8 mouse cellular contexts compared by ENCODE assay signal in the genomic region with DNA sequence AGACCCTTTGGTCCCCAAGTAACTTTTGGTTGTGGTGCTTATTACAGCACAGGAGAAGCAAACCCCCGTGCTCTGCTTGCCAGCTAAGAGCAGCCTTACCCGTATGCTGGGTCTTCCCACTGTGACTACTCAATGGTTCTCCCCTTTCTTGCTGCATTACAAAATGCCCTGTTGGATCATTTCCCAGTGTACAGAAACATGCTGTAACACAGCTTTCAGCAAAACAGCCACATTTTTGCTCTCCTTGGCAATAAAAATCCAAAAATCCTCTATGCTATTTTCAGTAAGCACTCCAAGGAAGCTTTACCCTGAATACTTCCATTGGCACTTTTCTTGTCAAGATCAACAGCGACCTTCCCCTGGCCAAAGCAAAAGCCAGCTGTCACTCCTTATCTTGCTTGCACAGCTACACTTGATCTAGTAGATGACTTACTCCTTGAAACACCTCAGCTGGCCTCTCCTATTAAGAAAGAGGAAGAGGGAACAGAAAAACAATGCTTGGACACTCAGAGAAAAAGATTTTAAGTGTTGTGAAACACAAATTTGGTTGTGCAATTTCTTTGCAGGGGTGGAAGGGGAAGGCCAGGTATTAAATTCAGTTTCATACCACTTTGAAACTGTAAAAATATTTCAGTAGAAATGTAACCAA. TPM values are rescaled to one million over a fixed set of nuclear protein-coding genes. Genes with fewer than 3 reads are reported as not detected.
DNase-seq lines count a peak whose midpoint lies in the region; ATAC-seq lines count a peak whose summit lies in the region.

No protein-coding gene starts in this region.

- peak overlapping the region; percentile 31 for H3K4me2 ChIP-seq in forebrain, embryonic 16.5 days (ENCODE audit: low read length)

- no peak for ATAC-seq in forebrain, embryonic 16.5 days
- peak; percentile 20 for ATAC-seq in megakaryocyte, adult 5-6 weeks (ENCODE audit: poor library complexity, severe bottlenecking)

- H3K27me3 ChIP-seq in forebrain, embryonic 16.5 days (replicated peaks; ENCODE audit: control insufficient read depth, insufficient read depth, low read length) = no peaks in the 10 kb centered on the region

- peaks cover 6% of the 10 kb centered on the region for H3K36me3 ChIP-seq in forebrain, embryonic 16.5 days (ENCODE audit: control insufficient read depth, insufficient read depth)

- H3K4me3 ChIP-seq in forebrain, embryonic 16.5 days (replicated peaks; ENCODE audit: low read length) = no peak overlapping the region

- 48% methylated on average over 3 of the region's 3 CpGs for WGBS in forebrain, embryonic 16.5 days

- peak overlapping the region; percentile 22; the same call in 1 of the 2 replicates for H3K9ac ChIP-seq in forebrain, embryonic 16.5 days (replicated peaks; ENCODE audit: low read depth, low read length)

- peaks cover 22% of the 10 kb centered on the region for H3K4me1 ChIP-seq in forebrain, embryonic 16.5 days (replicated peaks; ENCODE audit: control insufficient read depth, insufficient read depth, low read length)

- H3K9me3 ChIP-seq in forebrain, embryonic 16.5 days (ENCODE audit: control insufficient read depth, low read length) = no peaks in the 10 kb centered on the region

- DNase-seq in gastrocnemius, adult 18-20 months (ENCODE audit: low spot score) = peak; percentile 9
- DNase-seq in gastrocnemius, postnatal 25 days = no peak
- peak; percentile 65 for DNase-seq in MEL-GATA-1-ER (ENCODE audit: extremely low read depth, low read depth)
- peak; percentile 48 for DNase-seq in layer of hippocampus, adult 9-11 months
- no peak for DNase-seq in natural killer cell, adult 2 months (ENCODE audit: low spot score in 2 of 2)
- DNase-seq in right cerebral cortex, postnatal 36 days (ENCODE audit: low spot score in 2 of 2) = no peak

- no peak overlapping the region for H3K27ac ChIP-seq in forebrain, embryonic 16.5 days (ENCODE audit: low read length)

RNA-seq across cellular contexts. Expression of a gene that starts 2.1 kb away (rescaled TPM):
- total RNA-seq in gastrocnemius, adult 18-20 months (2021) = 10 to 100 TPM; 23.0 to 28.6 TPM
- 10 to 100 TPM; 23.2 to 26.9 TPM for total RNA-seq in gastrocnemius, postnatal 25 days (2021)
- 64.2 and 71.4 TPM in 2 replicates for polyA plus RNA-seq in forebrain, embryonic 16.5 days (2015; fragmentation: Nextera tagmentation; extraction: Ambion mirVana)
- total RNA-seq in megakaryocyte, adult 5-6 weeks (2015) = 117 and 137 TPM in 2 replicates
- total RNA-seq in megakaryocyte, adult 5-6 weeks (2017) = 80.1 and 92.6 TPM in 2 replicates

RNA-seq across cellular contexts. Expression of a gene that starts 26.5 kb away (rescaled TPM):
- under 1 TPM in 1 of 2 experiments, not detected in 1; 0.53 TPM for total RNA-seq in gastrocnemius, adult 18-20 months (2021)
- total RNA-seq in gastrocnemius, postnatal 25 days (2021) = not detected
- polyA plus RNA-seq in forebrain, embryonic 16.5 days (2015; fragmentation: Nextera tagmentation; extraction: Ambion mirVana) = not detected in 2 replicates
- not detected in 2 replicates for total RNA-seq in megakaryocyte, adult 5-6 weeks (2015)
- not detected in 2 replicates for total RNA-seq in megakaryocyte, adult 5-6 weeks (2017)

Comparison
In these comparisons a context has a peak if more than half of its experiments do, and no peak if none do; other contexts are left out.
1. DNase-seq: peak in gastrocnemius, adult 18-20 months (single experiment), MEL-GATA-1-ER (single experiment) and layer of hippocampus, adult 9-11 months (single experiment); none in gastrocnemius, postnatal 25 days (single experiment), natural killer cell, adult 2 months (0 of 2) and right cerebral cortex, postnatal 36 days (0 of 2).